25 mouse cellular contexts compared by ENCODE assay signal in genomic region chr16:91394826-91395410, GRCm38 (mm10). TPM values are rescaled to one million over a fixed set of nuclear protein-coding genes. Genes with fewer than 3 reads are reported as not detected.
DNase-seq lines count a peak whose midpoint lies in the region; ATAC-seq and TF ChIP-seq lines count a peak whose summit lies in the region.
"Had no signal": no experiment of that assay in that cellular context is flagged by ENCODE, and none has a peak within 500 bp of the region (broad histone marks: within the 10 kb centered on the region; RNA-seq: fewer than 3 reads in every experiment).

No protein-coding gene starts in this region.

- H3K4me2 ChIP-seq in hindbrain, embryonic 12.5 days (replicated peaks), result no peak overlapping the region
- no peak overlapping the region for H3K4me2 ChIP-seq in hindbrain, postnatal 0 days (ENCODE audit: low read depth, low read length)
- no peak overlapping the region for H3K4me2 ChIP-seq in liver, embryonic 13.5 days
- no peak overlapping the region for H3K4me2 ChIP-seq in intestine, embryonic 16.5 days (ENCODE audit: low read depth, low read length)
- H3K4me2 ChIP-seq: hindbrain, embryonic 15.5 days; neural tube, embryonic 13.5 days had no signal

- H3K27ac ChIP-seq in hindbrain, embryonic 12.5 days, result no peak overlapping the region
- H3K27ac ChIP-seq in hindbrain, postnatal 0 days, result no peak overlapping the region
- peak overlapping the region; percentile 13; the same call in 1 of the 2 replicates for H3K27ac ChIP-seq in MEL (ENCODE audit: control insufficient read depth, low read depth, low read length)
- H3K27ac ChIP-seq in liver, embryonic 13.5 days, result peak overlapping the region; percentile 82
- no peak overlapping the region for H3K27ac ChIP-seq in intestine, embryonic 16.5 days (ENCODE audit: low read length)
- H3K27ac ChIP-seq: hindbrain, embryonic 15.5 days; kidney, postnatal 0 days; layer of hippocampus, adult 2 months; limb, embryonic 10.5 days; midbrain, embryonic 10.5 days; neural tube, embryonic 13.5 days had no signal

- no peak for TF ChIP-seq EP300 in MEL (IDR thresholded peaks at IDR 0.05; ENCODE audit: low read depth in 1 of 2, low read length in 2 of 2)

- WGBS in hindbrain, embryonic 12.5 days, result 83% methylated on average over 4 of the region's 4 CpGs
- WGBS in hindbrain, postnatal 0 days, result 64% methylated on average over 4 of the region's 4 CpGs
- 79% methylated on average over 4 of the region's 4 CpGs for WGBS in liver, embryonic 13.5 days (ENCODE audit: insufficient replicate concordance)
- WGBS in intestine, embryonic 16.5 days, result 69% methylated on average over 4 of the region's 4 CpGs

- no peaks in the 10 kb centered on the region for H3K4me1 ChIP-seq in hindbrain, embryonic 12.5 days
- no peaks in the 10 kb centered on the region for H3K4me1 ChIP-seq in hindbrain, postnatal 0 days (ENCODE audit: insufficient read depth, low read length)
- peaks cover 16 to 19% of the 10 kb centered on the region in 2 experiments for H3K4me1 ChIP-seq in MEL (ENCODE audit: control insufficient read depth in 1 of 2, insufficient read depth in 2 of 2, low read length in 2 of 2)
- H3K4me1 ChIP-seq in liver, embryonic 13.5 days (replicated peaks), result peaks cover 46% of the 10 kb centered on the region
- no peaks in the 10 kb centered on the region for H3K4me1 ChIP-seq in intestine, embryonic 16.5 days (ENCODE audit: control insufficient read depth, insufficient read depth, low read length)
- H3K4me1 ChIP-seq: hindbrain, embryonic 15.5 days; limb, embryonic 10.5 days; neural tube, embryonic 13.5 days had no signal

- H3K9me3 ChIP-seq in hindbrain, embryonic 12.5 days (replicated peaks), result no peaks in the 10 kb centered on the region
- H3K9me3 ChIP-seq in hindbrain, postnatal 0 days (ENCODE audit: low read length), result no peaks in the 10 kb centered on the region
- H3K9me3 ChIP-seq in MEL (replicated peaks; ENCODE audit: insufficient read depth, low read length), result no peaks in the 10 kb centered on the region
- no peaks in the 10 kb centered on the region for H3K9me3 ChIP-seq in liver, embryonic 13.5 days (replicated peaks)
- no peaks in the 10 kb centered on the region for H3K9me3 ChIP-seq in intestine, embryonic 16.5 days (ENCODE audit: control insufficient read depth, low read length)
- H3K9me3 ChIP-seq: G1E; hindbrain, embryonic 15.5 days; limb, embryonic 10.5 days; midbrain, embryonic 10.5 days; neural tube, embryonic 13.5 days had no signal

- TF ChIP-seq RAD21 in MEL (IDR thresholded peaks at IDR 0.05; ENCODE audit: low read depth, low read length), result no peak

- no peaks in the 10 kb centered on the region for H3K79me2 ChIP-seq in MEL (ENCODE audit: control insufficient read depth, insufficient read depth, low read length, poor library complexity)

- 0 out of 2 replicates have a peak overlapping the region, but pooled peaks have one; percentile 13 for H3K9ac ChIP-seq in hindbrain, embryonic 12.5 days
- H3K9ac ChIP-seq in hindbrain, postnatal 0 days (replicated peaks; ENCODE audit: low read length), result no peak overlapping the region
- H3K9ac ChIP-seq in MEL (ENCODE audit: control insufficient read depth, low read depth, low read length, poor library complexity, severe bottlenecking), result no peak overlapping the region
- no peak overlapping the region; the same call in 1 of the 2 replicates for H3K9ac ChIP-seq in liver, embryonic 13.5 days
- no peak overlapping the region for H3K9ac ChIP-seq in intestine, embryonic 16.5 days (ENCODE audit: low read depth, low read length)
- H3K9ac ChIP-seq: hindbrain, embryonic 15.5 days; neural tube, embryonic 13.5 days had no signal

- H3K36me3 ChIP-seq in hindbrain, embryonic 12.5 days, result peaks cover 36% of the 10 kb centered on the region
- peaks cover 11% of the 10 kb centered on the region for H3K36me3 ChIP-seq in hindbrain, postnatal 0 days (ENCODE audit: insufficient read depth, low read length)
- H3K36me3 ChIP-seq in MEL (ENCODE audit: control insufficient read depth in 1 of 2, insufficient read depth in 2 of 2, low read length in 2 of 2), result peaks cover 7 to 26% of the 10 kb centered on the region in 2 experiments
- peaks cover 84% of the 10 kb centered on the region for H3K36me3 ChIP-seq in liver, embryonic 13.5 days
- H3K36me3 ChIP-seq in intestine, embryonic 16.5 days (ENCODE audit: control insufficient read depth, insufficient read depth, low read length), result peaks cover 6% of the 10 kb centered on the region

- no peaks in the 10 kb centered on the region for H3K27me3 ChIP-seq in hindbrain, embryonic 12.5 days
- H3K27me3 ChIP-seq in hindbrain, postnatal 0 days (ENCODE audit: insufficient read depth, low read length), result no peaks in the 10 kb centered on the region
- no peaks in the 10 kb centered on the region for H3K27me3 ChIP-seq in MEL (ENCODE audit: control insufficient read depth in 1 of 2, insufficient read depth in 2 of 2, low read length in 2 of 2)
- no peaks in the 10 kb centered on the region for H3K27me3 ChIP-seq in liver, embryonic 13.5 days
- no peaks in the 10 kb centered on the region for H3K27me3 ChIP-seq in intestine, embryonic 16.5 days (replicated peaks; ENCODE audit: control insufficient read depth, insufficient read depth, low read length)
- H3K27me3 ChIP-seq: hindbrain, embryonic 15.5 days; neural tube, embryonic 13.5 days had no signal

- ATAC-seq in hindbrain, embryonic 12.5 days (ENCODE audit: low FRiP score), result no peak
- no peak for ATAC-seq in hindbrain, postnatal 0 days
- no peak for ATAC-seq in liver, embryonic 13.5 days (ENCODE audit: low read depth)
- ATAC-seq in intestine, embryonic 16.5 days, result no peak
- ATAC-seq: CD4-positive, CD25-positive, alpha-beta regulatory T cell, adult 4 months; forebrain, embryonic 14.5 days had no signal

- TF ChIP-seq POLR2A in MEL (IDR thresholded peaks at IDR 0.05; ENCODE audit: control insufficient read depth in 1 of 2, insufficient read depth in 1 of 2, low read depth in 1 of 2, low read length in 2 of 2, poor library complexity in 1 of 2), result no peak

- DNase-seq in hindbrain, postnatal 0 days (ENCODE audit: low spot score), result no peak
- DNase-seq in MEL (ENCODE audit: low read depth, low spot score) (peak; percentile 50), NIH3T3 (ENCODE audit: low read depth) (peak; percentile 28)
- DNase-seq in liver, embryonic 13.5 days, result no peak
- DNase-seq in spleen, postnatal 36 days (ENCODE audit: low spot score in 2 of 2), result no peak
- DNase-seq: adrenal gland, postnatal 10 days; cerebellum, adult 11-12 months; cerebellum, postnatal 36 days; gastrocnemius, postnatal 36 days; kidney, adult 11 months; thymus, postnatal 36 days had no signal

- no peak overlapping the region for H3K4me3 ChIP-seq in hindbrain, embryonic 12.5 days
- H3K4me3 ChIP-seq in hindbrain, postnatal 0 days (ENCODE audit: low read length), result no peak overlapping the region
- H3K4me3 ChIP-seq in MEL (ENCODE audit: control insufficient read depth in 1 of 2, insufficient read depth in 1 of 2, low read depth in 2 of 2, low read length in 2 of 2), result no peak overlapping the region
- no peak overlapping the region for H3K4me3 ChIP-seq in liver, embryonic 13.5 days (replicated peaks)
- H3K4me3 ChIP-seq in intestine, embryonic 16.5 days (ENCODE audit: low read length), result no peak overlapping the region
- H3K4me3 ChIP-seq: hindbrain, embryonic 15.5 days; layer of hippocampus, adult 2 months; limb, embryonic 10.5 days; midbrain, embryonic 10.5 days; neural tube, embryonic 13.5 days had no signal

- no peak for TF ChIP-seq CTCF in hindbrain, postnatal 0 days (IDR thresholded peaks at IDR 0.05; ENCODE audit: low read depth)
- no peak for TF ChIP-seq CTCF in MEL (IDR thresholded peaks at IDR 0.05 in 2 of 3, conservative IDR thresholded peaks at IDR 0.05 in 1 of 3; ENCODE audit: control insufficient read depth in 1 of 3, insufficient read depth in 1 of 3, low read depth in 2 of 3, low read length in 3 of 3, poor library complexity in 1 of 3, severe bottlenecking in 1 of 3)

TF ChIP-seq in MEL, 35 proteins besides CTCF, POLR2A, EP300 and RAD21 (continues in another document):
- TF ChIP-seq MXI1 (IDR thresholded peaks at IDR 0.05; ENCODE audit: low read depth, low read length) (no peak), JUND (IDR thresholded peaks at IDR 0.05; ENCODE audit: low read depth, low read length) (no peak), CHD1 (IDR thresholded peaks at IDR 0.05; ENCODE audit: low read depth, low read length) (no peak), SIN3A (IDR thresholded peaks at IDR 0.05; ENCODE audit: low read length) (no peak), SMC3 (IDR thresholded peaks at IDR 0.05; ENCODE audit: low read depth, low read length) (no peak)

RNA-seq across cellular contexts. Expression of gene Gm21970, which starts 3.4 kb away (rescaled TPM):
- polyA plus RNA-seq in hindbrain, embryonic 12.5 days (2016; fragmentation: Nextera tagmentation; extraction: Ambion mirVana), result not detected in 2 replicates
- not detected in 2 replicates for total RNA-seq in hindbrain, postnatal 0 days (2014; rRNA removed)
- not detected in 2 replicates for polyA plus RNA-seq in hindbrain, postnatal 0 days (2015; fragmentation: Nextera tagmentation; extraction: Ambion mirVana)
- not detected in 2 replicates for total RNA-seq in MEL (2012; rRNA removed)
- not detected for polyA plus RNA-seq in MEL (2012; ENCODE audit: insufficient read depth in 1 of 2, insufficient read length in 2 of 2, low read depth in 1 of 2, low replicate concordance in 2 of 2, missing spikeins in 1 of 2)
- not detected in 2 replicates for polyA plus RNA-seq in liver, embryonic 13.5 days (2015; fragmentation: Nextera tagmentation; extraction: Ambion mirVana)
- polyA plus RNA-seq in intestine, embryonic 16.5 days (2015; fragmentation: Nextera tagmentation; extraction: Ambion mirVana), result not detected in 2 replicates
- total RNA-seq: adrenal gland, postnatal 10 days; gastrocnemius, postnatal 36 days; layer of hippocampus, adult 2 months; left cerebral cortex, adult 18-20 months had no signal
- polyA plus RNA-seq: CD4-positive, CD25-positive, alpha-beta regulatory T cell, adult 4 months; forebrain, embryonic 14.5 days; G1E; hindbrain, embryonic 15.5 days; kidney, postnatal 0 days; limb, embryonic 10.5 days; lung, embryonic 16.5 days; midbrain, embryonic 10.5 days; neural tube, embryonic 13.5 days; spleen, adult 2 months had no signal

RNA-seq across cellular contexts. Expression of gene Il10rb, which starts 11.0 kb away (rescaled TPM):
- 8.5 and 10.1 TPM in 2 replicates for polyA plus RNA-seq in hindbrain, embryonic 12.5 days (2016; fragmentation: Nextera tagmentation; extraction: Ambion mirVana)
- total RNA-seq in hindbrain, postnatal 0 days (2014; rRNA removed), result 4.2 and 7.1 TPM in 2 replicates
- polyA plus RNA-seq in hindbrain, postnatal 0 days (2015; fragmentation: Nextera tagmentation; extraction: Ambion mirVana), result 14.6 and 14.8 TPM in 2 replicates
- 4.7 and 5.9 TPM in 2 replicates for total RNA-seq in MEL (2012; rRNA removed)
- polyA plus RNA-seq in MEL (2012; ENCODE audit: insufficient read depth in 1 of 2, insufficient read length in 2 of 2, low read depth in 1 of 2, low replicate concordance in 2 of 2, missing spikeins in 1 of 2), result 10 to 100 TPM in 1 of 2 experiments, not detected in 1; 14.6 TPM
- 25.0 and 28.1 TPM in 2 replicates for polyA plus RNA-seq in liver, embryonic 13.5 days (2015; fragmentation: Nextera tagmentation; extraction: Ambion mirVana)
- polyA plus RNA-seq in intestine, embryonic 16.5 days (2015; fragmentation: Nextera tagmentation; extraction: Ambion mirVana), result 103 and 120 TPM in 2 replicates

RNA-seq across cellular contexts. Expression of gene Ifnar2, which starts 22.3 kb away (rescaled TPM):
- 34.0 and 34.1 TPM in 2 replicates for polyA plus RNA-seq in hindbrain, embryonic 12.5 days (2016; fragmentation: Nextera tagmentation; extraction: Ambion mirVana)
- total RNA-seq in hindbrain, postnatal 0 days (2014; rRNA removed), result 18.3 and 20.9 TPM in 2 replicates
- 49.9 and 51.7 TPM in 2 replicates for polyA plus RNA-seq in hindbrain, postnatal 0 days (2015; fragmentation: Nextera tagmentation; extraction: Ambion mirVana)
- 21.8 and 24.1 TPM in 2 replicates for total RNA-seq in MEL (2012; rRNA removed)
- polyA plus RNA-seq in MEL (2012; ENCODE audit: insufficient read depth in 1 of 2, insufficient read length in 2 of 2, low read depth in 1 of 2, low replicate concordance in 2 of 2, missing spikeins in 1 of 2), result 10 to 100 TPM in 1 of 2 experiments, not detected in 1; 38.3 TPM
- polyA plus RNA-seq in liver, embryonic 13.5 days (2015; fragmentation: Nextera tagmentation; extraction: Ambion mirVana), result 67.4 and 74.0 TPM in 2 replicates
- polyA plus RNA-seq in intestine, embryonic 16.5 days (2015; fragmentation: Nextera tagmentation; extraction: Ambion mirVana), result 45.1 and 45.7 TPM in 2 replicates

Comparison
In these comparisons a context has a peak if more than half of its experiments do, and no peak if none do; other contexts are left out.
1. H3K27ac ChIP-seq: peak in MEL (single experiment) and liver, embryonic 13.5 days (single experiment); none in hindbrain, embryonic 12.5 days (single experiment), hindbrain, postnatal 0 days (single experiment) and intestine, embryonic 16.5 days (single experiment).
2. DNase-seq: peak in MEL (single experiment) and NIH3T3 (single experiment); none in hindbrain, postnatal 0 days (single experiment), liver, embryonic 13.5 days (single experiment) and spleen, postnatal 36 days (0 of 2).